Mouse (Mus musculus) heart, embryonic 12.5 days (tissue): ENCODE results near the gene Gm13723. TPM values are rescaled to one million over a fixed set of nuclear protein-coding genes. Genes with fewer than 3 reads are reported as not detected.

Experiments used
- ATAC-seq: fragments of 200-750 bp; cut with Nextera tagmentation; 2 replicates; pipeline ENCODE4 v1.8.0; 2017; ENCODE audit warnings: moderate TSS enrichment, moderate library complexity; ENCODE audit not compliant: insufficient number of reproducible peaks, low FRiP score
- H3K27ac ChIP-seq: fragments of 300-500 bp; sonication (generic); 2 replicates; pipeline ENCODE4 v1.5.1; 2016; ENCODE audit warnings: mild to moderate bottlenecking, moderate library complexity; ENCODE audit not compliant: poor library complexity, severe bottlenecking
- H3K27me3 ChIP-seq: fragments of 300-500 bp; sonication (generic); replicated peaks from 2 replicates; pipeline ENCODE4 v1.6.1; 2016; ENCODE audit warnings: mild to moderate bottlenecking, moderate library complexity
- H3K36me3 ChIP-seq: fragments of 300-500 bp; sonication (generic); 2 replicates; pipeline ENCODE4 v1.6.1; 2016; ENCODE audit warnings: mild to moderate bottlenecking, moderate library complexity
- H3K4me1 ChIP-seq: fragments of 300-500 bp; sonication (generic); replicated peaks from 2 replicates; pipeline ENCODE4 v1.6.1; 2016; ENCODE audit warnings: mild to moderate bottlenecking
- H3K4me2 ChIP-seq: fragments of 300-500 bp; sonication (generic); 2 replicates; pipeline ENCODE4 v1.6.1; 2016; ENCODE audit warnings: mild to moderate bottlenecking, moderate library complexity
- H3K4me3 ChIP-seq: fragments of 300-500 bp; sonication (generic); 2 replicates; pipeline ENCODE4 v1.5.1; 2016; ENCODE audit warnings: mild to moderate bottlenecking
- H3K9ac ChIP-seq: fragments of 300-500 bp; sonication (generic); 2 replicates; pipeline ENCODE4 v1.6.1; 2016; ENCODE audit warnings: mild to moderate bottlenecking, moderate library complexity
- H3K9me3 ChIP-seq: fragments of 300-500 bp; sonication (generic); replicated peaks from 2 replicates; pipeline ENCODE4 v1.6.1; 2016; ENCODE audit warnings: mild to moderate bottlenecking, moderate library complexity
- WGBS: fragments of 180-500 bp; shearing (Covaris S2); methylation state at CpG from one replicate; pipeline ENCODE4 v1.1.7; 2016; 5-methylcytosine and 5-hydroxymethylcytosine counted together
- polyA plus RNA-seq: library from polyadenylated mRNA; unstranded; fragments of >200 nt; fragmentation: Nextera tagmentation; extraction: Ambion mirVana; gene quantifications from 2 replicates; pipeline ENCODE4 v1.2.1, GENCODE M21; 2016

Gm13723 gene
- not detected in 2 replicates for polyA plus RNA-seq

DNA sequence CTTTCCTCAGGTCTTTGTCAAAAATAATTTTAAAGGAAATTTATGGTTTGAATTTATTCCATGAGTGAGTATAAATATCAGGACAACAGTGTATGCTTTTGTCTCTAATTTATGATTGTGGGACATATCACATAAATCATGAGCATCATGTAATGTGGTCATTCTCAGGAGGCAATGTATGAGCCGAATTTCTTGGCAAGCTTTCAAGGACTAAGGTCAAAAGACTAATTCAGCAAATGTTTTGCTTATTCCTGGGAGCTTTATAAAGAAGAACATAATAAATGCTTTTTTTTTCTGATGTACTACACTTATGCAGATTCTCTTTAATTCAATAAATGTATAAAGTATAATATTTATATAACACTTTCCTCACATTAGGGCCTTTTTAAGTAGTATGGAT lies at the start of gene Gm13723:
Gene Gm13723 (minus strand): TSS at position 101 of the 400 bp plus-strand sequence.
- Histone ChIP-seq H3K27ac (no peak within 1 kb of the TSS), H3K4me2 (no peak within 1 kb of the TSS), H3K9ac (no peak within 1 kb of the TSS), H3K27me3 (no peaks in the 10 kb centered on the region), H3K4me3 (no peak within 1 kb of the TSS), H3K36me3 (no peaks in the 10 kb centered on the region), H3K9me3 (no peaks in the 10 kb centered on the region), H3K4me1 (no peaks in the 10 kb centered on the region)
- WGBS: 72% methylated on average over 1 of the region's 1 CpGs
- no peak for ATAC-seq

DNA sequence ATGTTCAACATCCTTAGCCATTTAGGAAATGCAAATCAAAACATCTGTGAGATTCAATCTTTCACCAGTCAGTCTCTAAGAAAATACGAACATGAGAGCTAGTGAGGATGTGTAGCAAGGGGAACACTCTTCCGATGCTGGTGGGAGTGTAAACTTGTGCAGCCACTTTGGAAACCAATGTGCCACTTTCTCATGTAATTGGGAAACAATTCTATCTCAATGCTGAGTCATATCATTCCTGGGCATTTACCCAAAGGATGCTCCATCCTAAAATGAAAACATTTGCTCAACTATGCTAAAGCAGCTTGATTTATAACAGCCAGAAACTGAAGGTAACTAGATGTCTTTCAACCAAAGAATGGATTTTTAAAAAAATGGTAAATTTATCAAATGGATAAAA lies 31.0 kb upstream of the Gm13723 start:
- Histone ChIP-seq H3K9me3 (no peaks in the 10 kb centered on the region), H3K9ac (no peak overlapping the region), H3K36me3 (no peaks in the 10 kb centered on the region), H3K4me1 (no peaks in the 10 kb centered on the region), H3K27ac (no peak overlapping the region), H3K27me3 (no peaks in the 10 kb centered on the region), H3K4me3 (no peak overlapping the region), H3K4me2 (no peak overlapping the region)
- WGBS: 78% methylated on average over 2 of the region's 2 CpGs
- ATAC-seq: no peak

DNA sequence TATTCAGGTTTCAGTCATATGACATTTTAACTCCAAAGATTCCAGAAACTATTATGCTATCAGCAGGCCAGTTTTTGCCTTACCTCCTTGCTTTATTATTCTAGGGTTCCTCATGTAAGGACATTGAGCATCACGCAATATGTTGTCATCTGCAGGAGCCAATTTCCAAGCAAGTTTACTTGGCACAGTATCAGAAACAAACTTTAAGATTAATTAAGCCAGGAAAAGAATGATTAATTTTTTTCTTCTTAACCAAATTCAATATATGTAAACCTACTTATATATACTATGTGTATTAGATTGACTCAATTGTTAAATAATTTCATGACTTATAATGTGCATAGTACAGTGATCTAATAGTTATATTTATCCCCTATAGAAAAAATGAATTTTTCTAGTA lies 17.5 kb upstream of the Gm13723 start, which contains the start of gene Olfr1097:
Gene Olfr1097 (minus strand): TSS at position 101 of the 400 bp plus-strand sequence.
- Histone ChIP-seq H3K4me3 (no peak within 1 kb of the TSS), H3K27me3 (no peaks in the 10 kb centered on the region), H3K4me1 (no peaks in the 10 kb centered on the region), H3K4me2 (no peak within 1 kb of the TSS), H3K9me3 (no peaks in the 10 kb centered on the region), H3K27ac (no peak within 1 kb of the TSS), H3K9ac (no peak within 1 kb of the TSS), H3K36me3 (no peaks in the 10 kb centered on the region)
- 89% methylated on average over 1 of the region's 1 CpGs for WGBS
- no peak for ATAC-seq

DNA sequence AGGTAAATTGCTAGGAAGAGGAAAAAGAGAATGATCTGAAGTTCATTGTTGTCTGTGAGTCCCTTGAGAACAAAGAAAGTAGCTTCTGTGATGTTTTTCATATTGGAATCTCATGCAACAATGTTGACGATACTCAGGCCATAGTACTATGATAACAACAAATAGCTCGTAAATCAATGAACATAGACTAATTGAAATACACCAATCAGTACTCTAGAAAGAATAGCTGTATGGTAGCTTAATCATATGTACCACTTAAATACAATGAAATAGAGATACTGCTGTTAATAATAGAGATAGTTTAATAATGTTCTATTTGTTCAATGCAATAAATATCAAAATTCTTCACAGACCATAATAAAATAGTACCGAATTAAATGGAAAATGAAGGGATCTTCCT lies 23.0 kb downstream of the Gm13723 start, which contains the start of gene Olfr1095:
Gene Olfr1095 (minus strand): TSS at position 101 of the 400 bp plus-strand sequence.
- Histone ChIP-seq H3K4me3 (no peak within 1 kb of the TSS), H3K27ac (no peak within 1 kb of the TSS), H3K9me3 (no peaks in the 10 kb centered on the region), H3K36me3 (no peaks in the 10 kb centered on the region), H3K9ac (no peak within 1 kb of the TSS), H3K4me1 (no peaks in the 10 kb centered on the region), H3K4me2 (no peak within 1 kb of the TSS), H3K27me3 (no peaks in the 10 kb centered on the region)
- WGBS: 75% methylated on average over 3 of the region's 3 CpGs
- ATAC-seq: no peak

DNA sequence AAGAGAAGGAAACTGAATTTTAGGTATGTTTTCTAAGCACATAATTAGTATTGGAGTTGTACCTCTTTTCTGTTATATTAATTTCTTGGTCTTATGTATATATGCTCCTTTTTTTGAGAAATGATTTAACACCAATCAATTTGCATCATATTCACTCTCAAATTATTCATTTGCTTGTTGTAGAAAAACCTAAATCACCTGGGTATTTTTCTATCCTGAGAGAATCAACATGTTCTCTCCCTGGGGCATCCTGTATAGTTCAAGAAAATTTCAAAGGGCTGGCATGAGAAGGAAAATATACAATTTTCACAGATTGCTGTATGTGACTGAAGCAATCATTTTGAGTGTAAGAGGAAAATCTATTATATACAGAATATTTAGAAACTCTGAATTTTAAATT lies 50.2 kb downstream of the Gm13723 start, which contains the start of gene Olfr1094:
Gene Olfr1094 (plus strand): TSS at position 301 of the 400 bp plus-strand sequence.
- Histone ChIP-seq H3K36me3 (no peaks in the 10 kb centered on the region), H3K27ac (no peak within 1 kb of the TSS), H3K27me3 (no peaks in the 10 kb centered on the region), H3K9me3 (no peaks in the 10 kb centered on the region), H3K9ac (no peak within 1 kb of the TSS), H3K4me3 (no peak within 1 kb of the TSS), H3K4me2 (no peak within 1 kb of the TSS), H3K4me1 (no peaks in the 10 kb centered on the region)
- no peak for ATAC-seq

Other genes with a start within 250 kb of the Gm13723 start
- gene Olfr1084, start 235.1 kb downstream of the Gm13723 start, polyA plus RNA-seq: not detected in 2 replicates
- not detected in 2 replicates for gene Olfr1085, start 212.8 kb downstream of the Gm13723 start, polyA plus RNA-seq
- not detected in 2 replicates for gene Olfr1086, start 194.7 kb downstream of the Gm13723 start, polyA plus RNA-seq
- gene Olfr1087, start 176.4 kb downstream of the Gm13723 start, polyA plus RNA-seq: not detected in 2 replicates
- not detected in 2 replicates for gene Olfr1089, start 141.1 kb downstream of the Gm13723 start, polyA plus RNA-seq
- not detected in 2 replicates for gene Olfr1090, start 115.8 kb downstream of the Gm13723 start, polyA plus RNA-seq
- not detected in 2 replicates for gene Olfr1093, start 92.3 kb downstream of the Gm13723 start, polyA plus RNA-seq
- gene Olfr141, start 64.8 kb downstream of the Gm13723 start, polyA plus RNA-seq: not detected in 2 replicates
- gene Olfr1094, start 50.1 kb downstream of the Gm13723 start, polyA plus RNA-seq: not detected in 2 replicates
- gene Olfr1095, start 23.1 kb downstream of the Gm13723 start, polyA plus RNA-seq: not detected in 2 replicates
- gene Olfr1097, start 17.4 kb upstream of the Gm13723 start, polyA plus RNA-seq: not detected in 2 replicates
- not detected in 2 replicates for gene Olfr1098, start 49.7 kb upstream of the Gm13723 start, polyA plus RNA-seq
- not detected in 2 replicates for gene Olfr1099, start 85.9 kb upstream of the Gm13723 start, polyA plus RNA-seq
- gene Olfr1100, start 105.2 kb upstream of the Gm13723 start, polyA plus RNA-seq: not detected in 2 replicates
- not detected in 2 replicates for gene Olfr1101, start 116.4 kb upstream of the Gm13723 start, polyA plus RNA-seq
- not detected in 2 replicates for gene Olfr1102, start 123.6 kb upstream of the Gm13723 start, polyA plus RNA-seq
- gene Olfr1104, start 152.3 kb upstream of the Gm13723 start, polyA plus RNA-seq: not detected in 2 replicates
- not detected in 2 replicates for gene Olfr1105, start 161.7 kb upstream of the Gm13723 start, polyA plus RNA-seq
- gene Olfr1106, start 177.5 kb upstream of the Gm13723 start, polyA plus RNA-seq: not detected in 2 replicates
- gene Olfr1107, start 201.0 kb upstream of the Gm13723 start, polyA plus RNA-seq: not detected in 2 replicates
- not detected in 2 replicates for gene Olfr1109, start 221.2 kb upstream of the Gm13723 start, polyA plus RNA-seq
- gene Olfr259, start 239.8 kb upstream of the Gm13723 start, polyA plus RNA-seq: not detected in 2 replicates